Mouse (Mus musculus): ENCODE measurements at regions not wholly inside any gene's neighbourhood (a gene's known extent, or its start where the extent isn't known, plus 50 kb on each side); places are given as distances from the start of the nearest gene placed in this dataset.
"Not testable (repeated sequence)": the region's sequence is repeated elsewhere in the genome, so short reads cannot be mapped to it uniquely, and the experiment has no call there.

DNA sequence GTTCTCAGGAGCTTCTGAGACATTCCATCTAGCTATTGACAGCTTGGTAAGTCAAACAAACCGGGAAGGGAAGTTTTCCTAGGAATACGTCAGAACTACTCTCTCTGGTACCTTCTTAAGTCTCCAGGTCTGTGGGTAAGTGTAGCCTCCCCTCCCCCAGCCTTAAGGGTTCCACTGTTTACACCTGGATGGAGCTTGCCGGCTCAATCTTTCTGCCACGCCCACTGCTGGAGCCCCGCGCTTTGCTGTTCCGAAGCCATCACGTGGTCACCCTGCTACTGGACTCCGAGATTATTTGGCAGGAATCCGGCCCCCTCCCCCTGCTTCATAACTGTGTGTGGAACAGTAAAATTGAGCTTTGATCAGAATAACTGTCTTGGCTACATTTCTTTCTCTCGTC is 87.6 kb upstream of the Dlg1 start:
- TF ChIP-seq EP300 (IDR thresholded peaks at IDR 0.05; ENCODE audit: insufficient read depth, low read depth, low read length); POLR2A (IDR thresholded peaks at IDR 0.05; ENCODE audit: insufficient read depth, low read length); CTCF (IDR thresholded peaks at IDR 0.05; ENCODE audit: low read depth, low read length): not testable (repeated sequence)

Data from ES-Bruce4 (cell line).